Mouse (Mus musculus) cerebellum, adult 2 months (tissue): ENCODE measurements at regions not wholly inside any gene's neighbourhood (a gene's known extent, or its start where the extent isn't known, plus 50 kb on each side); places are given as distances from the start of the nearest gene placed in this dataset.

Source experiments
- DNase-seq, 2 experiments: peaks; one replicate each; pipeline ENCODE4 v3.0.0; 2021
- H3K27ac ChIP-seq: fragments of 200-500 bp; 2 replicates; pipeline ENCODE4 v1.5.1; 2012; ENCODE audit warnings: low read length, control low read depth, inconsistent platforms; ENCODE audit not compliant: insufficient read depth
- H3K27me3 ChIP-seq: fragments of 200-500 bp; 2 replicates; pipeline ENCODE4 v1.6.1; 2012; ENCODE audit warnings: inconsistent platforms, mild to moderate bottlenecking, low read length, moderate library complexity; ENCODE audit not compliant: control insufficient read depth, insufficient read depth
- H3K4me1 ChIP-seq: fragments of 200-500 bp; 2 replicates; pipeline ENCODE4 v1.6.1; 2011; ENCODE audit warnings: low read length; ENCODE audit not compliant: control insufficient read depth, insufficient read depth
- H3K4me3 ChIP-seq: fragments of 200-500 bp; replicated peaks from 2 replicates; pipeline ENCODE3; 2011; ENCODE audit warnings: mild to moderate bottlenecking, low read depth, low read length, control low read depth; ENCODE audit not compliant: insufficient read depth
- CTCF ChIP-seq: fragments of 200-500 bp; IDR thresholded peaks from 2 replicates; pipeline ENCODE4 v1.5.1; 2011; ENCODE audit warnings: low read depth, mild to moderate bottlenecking, control low read depth, low read length, moderate library complexity, borderline replicate concordance; ENCODE audit not compliant: insufficient read depth
- POLR2A ChIP-seq: fragments of 200-500 bp; IDR thresholded peaks from 2 replicates; pipeline ENCODE4 v1.6.1; 2011; ENCODE audit warnings: low read length, control low read depth, borderline replicate concordance; ENCODE audit not compliant: insufficient read depth
- WGBS: fragments of 180-500 bp; shearing (Covaris S2); methylation state at CpG from one replicate; pipeline ENCODE4 v1.1.7; 2018; 5-methylcytosine and 5-hydroxymethylcytosine counted together

GRCm38 (mm10) chr12:39586163-39586562 lies 451.7 kb downstream of the Arl4a start:
- DNase-seq, result no peak
- no peaks in the 10 kb centered on the region for H3K27me3 ChIP-seq
- H3K4me1 ChIP-seq, result no peaks in the 10 kb centered on the region
- WGBS, result 77% methylated on average over 4 of the region's 4 CpGs
- H3K27ac ChIP-seq, result no peak overlapping the region
- H3K4me3 ChIP-seq, result no peak overlapping the region
- TF ChIP-seq POLR2A, result no peak
- no peak for TF ChIP-seq CTCF

- 57% methylated on average over 1 of the region's 1 CpGs for WGBS
- no peak overlapping the region for H3K27ac ChIP-seq
- TF ChIP-seq POLR2A (no peak), CTCF (no peak)
- no peak for DNase-seq
- no peaks in the 10 kb centered on the region for H3K4me1 ChIP-seq
- no peak overlapping the region for H3K4me3 ChIP-seq
- H3K27me3 ChIP-seq, result no peaks in the 10 kb centered on the region
Observed at GRCm38 (mm10) chr12:39577610-39578009, 460.2 kb downstream of the Arl4a start.

- Histone ChIP-seq H3K4me3 (no peak overlapping the region), H3K4me1 (no peaks in the 10 kb centered on the region), H3K27ac (no peak overlapping the region), H3K27me3 (no peaks in the 10 kb centered on the region)
- TF ChIP-seq POLR2A, result no peak
- TF ChIP-seq CTCF, result no peak
- DNase-seq, result no peak
- WGBS, result 38% methylated on average over 1 of the region's 1 CpGs
Observed at GRCm38 (mm10) chr12:39572802-39573201, 465.0 kb downstream of the Arl4a start.

- H3K27me3 ChIP-seq, result no peaks in the 10 kb centered on the region
- DNase-seq, result no peak
- 92% methylated on average over 1 of the region's 1 CpGs for WGBS
- no peak overlapping the region for H3K27ac ChIP-seq
- no peak overlapping the region for H3K4me3 ChIP-seq
- H3K4me1 ChIP-seq, result no peaks in the 10 kb centered on the region
- TF ChIP-seq CTCF, result no peak
- TF ChIP-seq POLR2A, result no peak
Observed at GRCm38 (mm10) chr12:39572147-39572546, 465.7 kb downstream of the Arl4a start.

- DNase-seq, result no peak
- TF ChIP-seq POLR2A, result no peak
- no peak for TF ChIP-seq CTCF
- Histone ChIP-seq H3K27me3 (no peaks in the 10 kb centered on the region), H3K4me1 (no peaks in the 10 kb centered on the region), H3K4me3 (no peak overlapping the region), H3K27ac (no peak overlapping the region)
- WGBS, result 74% methylated on average over 4 of the region's 4 CpGs
Observed at GRCm38 (mm10) chr12:39560734-39561446, 476.9 kb downstream of the Arl4a start.

- no peaks in the 10 kb centered on the region for H3K4me1 ChIP-seq
- DNase-seq, result no peak
- TF ChIP-seq POLR2A, result no peak
- TF ChIP-seq CTCF, result no peak
- no peaks in the 10 kb centered on the region for H3K27me3 ChIP-seq
- no peak overlapping the region for H3K27ac ChIP-seq
- 99% methylated on average over 3 of the region's 3 CpGs for WGBS
- H3K4me3 ChIP-seq, result no peak overlapping the region
Observed at GRCm38 (mm10) chr12:39558491-39558890, 479.3 kb downstream of the Arl4a start.

GRCm38 (mm10) chr12:39536326-39536725 lies 501.5 kb downstream of the Arl4a start:
- 24% methylated on average over 2 of the region's 2 CpGs for WGBS
- H3K4me3 ChIP-seq, result no peak overlapping the region
- peak in 1 of 2 experiments; percentile 53 for DNase-seq
- H3K27ac ChIP-seq, result no peak overlapping the region
- no peaks in the 10 kb centered on the region for H3K27me3 ChIP-seq
- H3K4me1 ChIP-seq, result no peaks in the 10 kb centered on the region
- TF ChIP-seq POLR2A, result no peak
- TF ChIP-seq CTCF, result no peak

GRCm38 (mm10) chr12:39528121-39528520 lies 509.7 kb downstream of the Arl4a start:
- Histone ChIP-seq H3K27me3 (no peaks in the 10 kb centered on the region), H3K27ac (no peak overlapping the region), H3K4me1 (no peaks in the 10 kb centered on the region), H3K4me3 (no peak overlapping the region)
- no peak for DNase-seq
- 68% methylated on average over 4 of the region's 4 CpGs for WGBS
- no peak for TF ChIP-seq POLR2A
- no peak for TF ChIP-seq CTCF
